Mouse (Mus musculus): Measurements from ENCODE around the gene Vps35.

Vps35 gene

GRCm38 (mm10) chr8:85225688-85226087 is 73.9 kb downstream of the Vps35 start, which contains the start of gene Olfr371:
Gene Olfr371 (plus strand): TSS chr8:85225988.
- in situ Hi-C loops (cut with MboI; ENCODE audit: low pct_unique_long_range_greater_than_20kb in 1 of 2, low sequenced_read_pairs in 2 of 2, unreplicated experiment in 1 of 2) = no loop called here

- in situ Hi-C loops (cut with MboI; ENCODE audit: low pct_unique_long_range_greater_than_20kb in 1 of 2, low sequenced_read_pairs in 2 of 2, unreplicated experiment in 1 of 2) = no loop called here
These were observed 78.6 kb downstream of the Vps35 start for GRCm38 (mm10) chr8:85220992-85221391.

GRCm38 (mm10) chr8:85220220-85220619 is 79.4 kb downstream of the Vps35 start:
- in situ Hi-C loops (cut with MboI; ENCODE audit: low pct_unique_long_range_greater_than_20kb in 1 of 2, low sequenced_read_pairs in 2 of 2, unreplicated experiment in 1 of 2) = no loop called here

Measured in mouse embryonic stem cell (cell line).